Mouse (Mus musculus): Measurements from ENCODE around the gene Acbd4.

Acbd4 gene

GRCm38 (mm10) chr11:103114270-103114943 is 12.9 kb downstream of the Acbd4 start:
- DNase-seq (ENCODE audit: low read depth, low spot score): peak; percentile 35

DNA sequence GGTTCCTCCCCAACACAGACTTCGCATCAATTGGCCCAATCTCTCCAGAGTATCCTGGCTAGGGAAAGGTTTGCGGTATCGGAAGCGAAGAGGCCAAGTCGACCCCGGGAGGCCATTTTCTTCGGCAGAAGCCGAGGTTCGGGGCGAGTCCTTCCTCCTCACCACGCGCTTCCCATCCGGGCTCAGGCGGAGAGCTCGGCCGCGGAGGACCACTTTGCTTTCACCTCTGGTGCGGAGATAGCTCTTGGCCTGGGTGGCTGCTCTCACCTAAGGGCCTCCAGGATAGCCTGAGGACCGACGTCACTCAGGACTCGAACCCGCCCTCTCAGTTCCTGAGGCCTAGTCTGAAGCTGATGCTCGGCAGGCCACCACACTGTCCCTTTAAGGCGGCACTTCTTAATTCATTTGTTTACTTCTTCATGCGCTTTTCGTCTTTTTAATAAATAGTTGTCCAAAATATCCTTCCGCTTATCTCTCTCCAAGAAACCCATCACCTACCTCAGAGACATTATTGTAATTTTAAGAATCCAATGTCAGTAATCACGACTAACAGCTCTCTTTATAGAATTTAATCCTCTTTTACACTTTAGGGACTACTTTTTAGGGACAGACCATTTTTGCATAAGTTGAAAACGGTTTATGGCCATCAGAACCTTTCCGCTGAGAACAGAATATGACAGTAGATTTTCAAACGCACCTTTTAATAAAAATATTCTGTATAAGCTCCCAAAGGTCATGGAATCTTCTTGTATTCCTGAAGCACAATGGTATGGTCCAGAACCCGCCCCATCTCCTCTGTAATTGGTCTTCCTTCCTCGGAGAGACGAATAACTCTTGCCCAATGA is 13.9 kb downstream of the Acbd4 start:
- DNase-seq (ENCODE audit: low read depth, low spot score): peak; percentile 94

DNA sequence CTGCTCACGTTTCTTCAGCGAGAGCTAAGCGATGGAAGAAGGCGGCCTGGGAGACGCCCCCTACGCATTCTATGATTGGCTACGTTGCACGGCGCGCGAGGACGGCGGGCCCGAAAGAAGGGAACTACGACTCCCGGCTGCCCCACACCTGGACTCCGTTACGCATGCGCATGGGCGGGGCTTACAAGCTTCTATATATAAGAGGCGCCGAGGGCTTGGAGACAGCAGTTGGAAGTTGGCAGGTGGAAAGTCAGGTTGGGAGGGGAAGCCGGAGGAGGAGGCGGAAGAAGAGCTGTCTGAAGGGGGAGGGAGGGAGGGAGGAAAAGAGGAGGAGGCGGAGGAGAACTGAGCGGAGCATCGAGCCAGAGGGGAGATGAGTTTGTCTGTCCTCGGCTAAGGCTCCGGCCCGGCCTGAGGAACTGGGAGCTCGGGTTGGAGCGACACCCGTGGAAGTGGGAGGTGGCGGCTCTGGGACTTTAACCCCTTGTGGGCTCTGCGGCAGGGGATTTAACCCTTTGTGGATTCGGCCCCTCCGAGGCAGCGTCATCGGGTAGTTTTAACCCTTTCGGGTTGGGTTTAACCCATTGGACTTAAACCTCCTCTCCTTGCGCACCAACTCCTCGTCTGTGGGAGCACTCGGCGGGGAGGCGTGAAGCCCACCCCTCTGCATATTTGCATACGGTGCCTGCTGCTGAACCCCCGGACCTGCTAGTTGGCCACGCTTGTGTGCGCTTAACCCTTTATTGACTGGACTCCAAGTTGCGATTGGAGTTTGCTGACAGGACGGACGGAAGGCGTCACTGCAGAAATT is 14.7 kb downstream of the Acbd4 start, which contains the start of gene Hexim1:
TSS of gene Hexim1 (plus strand) at position 224 of the 811 bp plus-strand sequence.
- DNase-seq (ENCODE audit: low read depth, low spot score): peak; percentile 100

DNA sequence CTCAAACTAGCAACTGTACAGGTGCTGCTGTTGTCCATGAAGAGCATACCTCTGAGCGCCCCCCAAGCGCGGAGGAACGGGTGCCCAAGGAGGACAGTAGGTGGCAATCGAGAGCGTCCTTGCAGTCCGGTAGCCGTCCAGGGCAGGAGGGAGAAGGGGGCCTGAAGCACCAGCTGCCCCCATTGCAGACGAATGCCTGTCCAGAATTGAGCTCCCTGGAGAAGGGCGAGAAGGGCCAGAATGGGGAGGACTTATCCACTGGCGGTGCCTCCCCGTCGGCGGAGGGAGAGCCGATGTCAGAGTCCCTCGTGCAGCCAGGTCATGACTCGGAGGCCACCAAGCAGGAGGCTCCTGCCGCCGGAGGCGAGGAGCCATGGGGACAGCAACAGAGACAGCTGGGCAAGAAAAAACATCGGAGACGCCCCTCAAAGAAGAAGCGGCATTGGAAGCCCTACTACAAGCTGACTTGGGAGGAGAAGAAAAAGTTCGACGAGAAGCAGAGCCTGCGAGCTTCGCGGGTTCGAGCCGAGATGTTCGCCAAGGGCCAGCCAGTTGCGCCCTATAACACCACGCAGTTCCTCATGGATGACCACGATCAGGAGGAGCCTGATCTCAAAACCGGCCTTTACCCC is 15.6 kb downstream of the Acbd4 start:
- DNase-seq (ENCODE audit: low read depth, low spot score): peak; percentile 85

GRCm38 (mm10) chr11:103117591-103118009 is 16.1 kb downstream of the Acbd4 start:
- peak; percentile 50 for DNase-seq (ENCODE audit: low read depth, low spot score)

GRCm38 (mm10) chr11:103118866-103119265 is 17.4 kb downstream of the Acbd4 start:
- peak; percentile 22 for DNase-seq (ENCODE audit: low read depth, low spot score)

GRCm38 (mm10) chr11:103119609-103120008 is 18.1 kb downstream of the Acbd4 start:
- DNase-seq (ENCODE audit: low read depth, low spot score): peak; percentile 40

GRCm38 (mm10) chr11:103120315-103120714 is 18.8 kb downstream of the Acbd4 start:
- DNase-seq (ENCODE audit: low read depth, low spot score): peak; percentile 17

DNA sequence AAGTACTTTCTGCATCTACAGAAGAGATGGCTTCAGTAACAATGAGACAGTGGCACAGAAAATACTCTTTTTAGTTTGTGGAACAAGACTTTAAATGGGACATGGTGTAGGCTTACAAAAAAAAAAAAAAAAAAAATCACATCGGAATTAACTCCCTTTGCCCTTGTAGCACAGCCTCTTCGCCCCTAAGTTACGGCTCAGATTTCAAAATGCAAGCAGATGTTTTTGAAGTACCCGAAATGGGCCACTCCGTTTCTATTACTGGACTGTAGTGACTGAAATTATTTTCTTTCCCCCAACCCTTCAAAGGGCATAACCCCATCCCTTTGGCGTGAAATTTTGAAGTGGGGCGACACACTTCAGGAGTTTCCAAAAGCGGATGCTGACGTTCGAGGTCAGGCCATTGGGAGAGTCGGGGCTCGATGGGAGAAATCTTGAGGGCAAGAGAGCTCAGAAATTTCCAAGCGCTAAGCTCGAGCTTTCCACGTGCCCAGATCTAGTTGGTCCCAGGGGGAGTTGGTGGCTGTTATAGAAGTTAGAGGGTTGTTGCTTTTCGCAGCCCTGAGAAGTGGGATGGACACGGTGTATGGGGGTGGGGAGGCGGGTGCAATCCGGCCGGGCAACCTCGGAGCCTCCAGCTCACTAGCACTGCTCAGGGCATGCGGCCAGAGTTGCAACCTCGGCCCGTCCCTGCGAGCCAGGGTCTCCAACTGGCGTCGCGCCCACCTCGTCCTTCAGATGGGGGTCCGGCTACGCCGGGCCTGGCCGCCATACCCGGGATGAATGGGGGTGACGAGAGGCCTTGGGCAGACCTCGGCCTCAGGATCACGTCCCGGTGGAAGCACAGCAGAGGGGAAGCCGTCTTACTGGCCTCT is 30.5 kb downstream of the Acbd4 start, which contains the start of gene Hexim2:
TSS of gene Hexim2 (plus strand) at position 729 of the 875 bp plus-strand sequence.
- DNase-seq (ENCODE audit: low read depth, low spot score): peak; percentile 77

DNA sequence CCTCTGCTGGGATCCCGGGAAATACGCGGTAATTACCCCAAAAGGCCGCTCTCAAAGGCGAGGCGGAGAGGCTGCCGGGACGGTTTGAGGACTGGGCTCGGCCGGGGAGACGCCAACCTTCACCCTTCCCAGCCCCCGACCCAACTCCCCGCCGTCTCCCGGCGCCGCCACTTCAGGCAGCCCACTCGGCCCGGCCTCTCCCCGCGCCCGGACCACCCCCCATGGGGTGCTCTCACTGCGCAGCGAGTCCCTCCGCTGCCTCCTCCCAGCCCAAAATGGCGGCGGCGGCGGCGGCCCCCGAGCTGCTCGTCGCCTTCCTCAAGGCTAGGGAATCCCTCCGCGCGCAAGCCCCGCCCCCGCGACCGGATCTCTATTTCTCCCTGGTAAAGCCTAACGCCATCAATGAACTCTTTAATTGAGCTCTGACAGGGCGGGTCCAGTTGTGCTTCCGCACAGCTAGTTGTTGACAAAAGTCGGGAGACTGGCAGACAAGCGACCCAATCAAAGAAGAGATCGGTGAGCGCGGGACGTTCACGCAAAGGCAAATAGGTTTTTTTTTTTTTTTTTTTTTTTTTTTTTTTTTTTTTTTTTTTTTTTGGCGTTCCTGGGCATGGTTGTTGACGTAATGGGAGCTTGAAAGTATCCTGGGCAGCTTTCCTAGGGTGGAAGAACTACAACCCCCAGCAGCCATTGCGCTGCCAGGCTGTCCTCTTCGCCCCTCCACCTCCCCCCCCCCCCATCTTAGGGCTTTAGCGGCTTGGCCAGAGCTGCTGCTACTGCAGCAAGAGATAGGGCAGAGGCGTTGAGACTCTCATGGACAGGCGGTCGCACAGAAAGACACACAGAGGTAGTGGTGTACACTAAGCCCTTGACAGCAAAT is 31.3 kb downstream of the Acbd4 start:
- DNase-seq (ENCODE audit: low read depth, low spot score): peak; percentile 100

- no peak for DNase-seq (ENCODE audit: low read depth, low spot score)
Measured at GRCm38 (mm10) chr11:103133456-103134185, 32.1 kb downstream of the Acbd4 start.

GRCm38 (mm10) chr11:103134221-103134620 is 32.7 kb downstream of the Acbd4 start:
- DNase-seq (ENCODE audit: low read depth, low spot score): peak; percentile 97

DNA sequence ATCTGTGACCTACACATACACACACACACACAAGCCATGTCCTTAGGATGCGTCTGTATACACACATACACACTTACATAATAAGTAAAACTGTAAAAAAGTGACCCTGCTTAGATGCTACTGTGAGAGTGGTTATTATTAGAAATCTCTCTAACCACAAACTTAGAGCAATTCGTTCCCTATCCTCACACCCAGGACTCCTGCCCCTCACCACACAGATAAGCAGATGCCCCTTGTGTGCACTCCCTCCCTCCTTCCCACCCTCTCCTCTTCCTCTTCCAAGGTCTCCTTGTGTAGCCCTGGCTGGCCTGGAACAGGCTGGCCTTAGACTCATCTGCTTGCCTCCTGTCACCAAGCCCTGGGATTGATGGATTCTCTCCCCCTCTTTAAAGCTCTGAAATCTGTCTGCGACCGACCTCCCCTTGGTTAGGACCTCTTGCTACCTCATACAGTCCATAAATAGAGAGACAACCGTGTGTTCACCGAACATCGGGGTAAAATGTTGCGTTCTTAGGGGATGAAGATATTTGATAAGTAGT is 34.6 kb downstream of the Acbd4 start:
- no peak for DNase-seq (ENCODE audit: low read depth, low spot score)

DNA sequence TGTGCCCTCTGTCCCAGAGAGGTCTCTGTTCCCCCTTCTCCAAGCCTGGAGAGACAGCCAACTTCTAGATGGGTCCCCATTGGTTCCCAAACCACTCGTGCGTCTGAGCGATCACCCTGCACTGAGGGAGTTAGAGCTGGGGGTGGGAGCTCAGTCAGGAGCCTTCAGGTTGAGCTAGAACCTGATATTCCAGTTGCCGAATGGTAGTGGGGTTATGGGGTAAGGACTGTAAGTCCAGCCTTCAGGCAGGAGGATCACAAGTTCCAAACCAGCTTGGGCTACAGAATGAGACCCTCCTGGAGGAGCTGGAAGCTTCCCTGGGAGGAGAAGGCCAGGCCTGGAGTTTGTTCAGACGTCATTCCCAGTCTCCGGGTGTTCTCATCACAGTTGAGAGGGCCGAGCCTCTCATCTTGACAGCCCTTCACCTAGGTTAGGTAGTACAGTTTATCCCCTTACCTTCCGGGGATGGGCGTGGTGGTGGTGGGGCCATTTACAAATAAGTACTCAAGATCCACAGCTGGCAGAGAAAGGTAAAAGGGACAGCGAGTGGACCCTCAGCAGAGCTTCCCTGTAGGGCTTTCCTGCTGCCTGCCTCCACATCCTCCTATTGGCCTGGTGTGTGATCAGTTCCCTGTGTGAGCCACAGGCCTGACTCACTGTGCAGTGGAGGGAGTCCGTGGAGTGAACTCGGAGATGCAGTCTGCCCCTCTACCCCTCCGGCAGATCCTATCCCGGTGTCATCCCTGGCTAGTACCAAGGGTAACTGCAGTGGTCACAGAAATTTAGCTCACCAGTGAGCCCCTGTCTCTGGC is 38.7 kb downstream of the Acbd4 start:
- DNase-seq (ENCODE audit: low read depth, low spot score): peak; percentile 50

DNA sequence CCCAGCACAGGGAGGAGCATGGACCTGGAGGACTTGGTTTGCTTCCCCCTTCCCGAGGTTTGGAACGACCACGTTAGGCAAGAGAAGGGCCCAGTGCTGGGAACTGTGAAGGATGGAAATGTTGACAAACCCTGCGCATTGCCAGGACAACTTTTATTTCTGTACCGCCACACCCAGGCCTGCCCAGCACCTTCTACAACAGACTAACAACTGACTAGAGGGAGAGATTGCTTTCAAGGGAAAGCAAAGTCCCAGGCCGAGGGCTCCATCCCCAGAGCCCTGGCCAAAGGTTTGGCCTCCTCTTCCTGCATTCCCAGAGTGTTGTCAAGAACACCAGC is 39.2 kb downstream of the Acbd4 start:
- peak; percentile 56 for DNase-seq (ENCODE audit: low read depth, low spot score)

GRCm38 (mm10) chr11:103141101-103141943 is 39.8 kb downstream of the Acbd4 start:
- peak; percentile 83 for DNase-seq (ENCODE audit: low read depth, low spot score)

DNA sequence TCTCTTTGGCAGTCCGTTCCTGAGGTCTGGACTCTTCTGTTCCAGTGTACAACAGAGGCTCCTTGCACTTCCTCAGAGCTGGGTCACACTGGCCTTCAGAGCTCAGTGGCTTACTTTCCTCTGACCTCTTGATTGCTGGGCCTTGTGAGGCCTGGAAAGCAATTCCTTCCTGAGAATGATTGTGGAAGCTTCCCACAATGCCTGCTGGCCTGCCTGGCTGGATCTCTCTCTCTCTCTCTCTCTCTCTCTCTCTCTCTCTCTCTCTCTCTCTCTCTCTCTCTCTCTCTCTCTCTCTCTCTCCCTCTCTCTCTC is 40.4 kb downstream of the Acbd4 start:
- DNase-seq (ENCODE audit: low read depth, low spot score): peak; percentile 43

Data from 3T3-L1 (cell line).